Mouse (Mus musculus) heart, adult 2 months (tissue): Measurements from ENCODE around the gene Notch4.

Source experiments
- CTCF ChIP-seq: fragments of 200-600 bp; IDR thresholded peaks from 2 replicates; pipeline ENCODE4 v1.8.1; 2022; ENCODE audit warnings: antibody characterized with exemption, mild to moderate bottlenecking, moderate library complexity
- POLR2A ChIP-seq: fragments of 200-500 bp; IDR thresholded peaks from 2 replicates; pipeline ENCODE4 v1.6.1; 2011; ENCODE audit warnings: mild to moderate bottlenecking, low read depth, low read length, control low read depth; ENCODE audit not compliant: insufficient read depth

- no peak for TF ChIP-seq CTCF
- TF ChIP-seq POLR2A, result no peak
Measured at GRCm38 (mm10) chr17:34628644-34628967, 64.5 kb downstream of the Notch4 start.
